Mouse (Mus musculus): ENCODE data around the gene Fbxl17. TPM values are rescaled to one million over a fixed set of nuclear protein-coding genes. Genes with fewer than 3 reads are reported as not detected.

Fbxl17 gene
- polyA plus RNA-seq, 1 experiment from 2014 or later: 7.5 TPM

- H3K4me1 ChIP-seq (replicated peaks): no peaks in the 10 kb centered on the region
- no peak overlapping the region for H3K9ac ChIP-seq (replicated peaks)
- no peak overlapping the region for H3K4me2 ChIP-seq
- whole genome bisulfite sequencing: 96% methylated on average over 1 of the region's 1 CpGs
- no peaks in the 10 kb centered on the region for H3K36me3 ChIP-seq
- H3K27ac ChIP-seq: no peak overlapping the region
- no peak overlapping the region for H3K4me3 ChIP-seq (replicated peaks)
- H3K9me3 ChIP-seq: no peaks in the 10 kb centered on the region
- H3K27me3 ChIP-seq: no peaks in the 10 kb centered on the region
- ATAC-seq (ENCODE audit: insufficient number of reproducible peaks, insufficient read depth, low FRiP score, low TSS enrichment, low read depth): no peak
These were observed 282.8 kb downstream of the Fbxl17 start for GRCm38 (mm10) chr17:63217016-63217415.

GRCm38 (mm10) chr17:63212018-63212417 lies 287.8 kb downstream of the Fbxl17 start:
- 86% methylated on average over 4 of the region's 4 CpGs for WGBS
- no peak for ATAC-seq (ENCODE audit: insufficient number of reproducible peaks, insufficient read depth, low FRiP score, low TSS enrichment, low read depth)
- peaks cover 17% of the 10 kb centered on the region; the same call in 1 of the 2 replicates for H3K4me1 ChIP-seq (replicated peaks)
- no peaks in the 10 kb centered on the region for H3K36me3 ChIP-seq
- no peaks in the 10 kb centered on the region for H3K27me3 ChIP-seq
- H3K4me3 ChIP-seq (replicated peaks): no peak overlapping the region
- no peak overlapping the region for H3K27ac ChIP-seq
- H3K9ac ChIP-seq (replicated peaks): no peak overlapping the region
- no peak overlapping the region for H3K4me2 ChIP-seq
- H3K9me3 ChIP-seq: no peaks in the 10 kb centered on the region

- Histone ChIP-seq H3K27ac (no peak overlapping the region), H3K9me3 (no peaks in the 10 kb centered on the region), H3K9ac (replicated peaks) (no peak overlapping the region), H3K27me3 (no peaks in the 10 kb centered on the region), H3K4me3 (replicated peaks) (no peak overlapping the region), H3K4me2 (no peak overlapping the region), H3K4me1 (replicated peaks) (peaks cover 17% of the 10 kb centered on the region; the same call in 1 of the 2 replicates), H3K36me3 (no peaks in the 10 kb centered on the region)
- no peak for ATAC-seq (ENCODE audit: insufficient number of reproducible peaks, insufficient read depth, low FRiP score, low TSS enrichment, low read depth)
- 92% methylated on average over 6 of the region's 6 CpGs for WGBS
These were observed 290.7 kb downstream of the Fbxl17 start for GRCm38 (mm10) chr17:63209151-63209550.

DNA sequence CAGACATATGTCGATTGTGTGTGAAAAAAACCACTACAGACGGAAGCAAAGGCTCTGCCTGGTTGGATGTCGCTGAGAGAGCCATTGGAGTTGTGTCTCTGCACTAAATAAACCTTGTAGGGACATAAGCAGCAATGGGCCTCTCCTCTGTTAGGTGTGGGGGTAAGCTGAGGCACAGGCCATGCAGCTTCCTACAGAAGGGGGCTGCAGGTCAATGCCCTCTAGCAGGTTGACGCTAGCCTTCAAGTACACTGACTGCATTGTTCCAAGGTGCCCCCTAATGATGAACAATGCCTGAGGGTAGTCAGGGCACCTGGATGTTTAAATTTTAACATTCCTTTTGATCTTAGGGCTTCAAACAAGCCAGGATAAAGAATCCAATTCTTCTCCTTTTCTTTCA lies 291.5 kb downstream of the Fbxl17 start:
- H3K27me3 ChIP-seq: no peaks in the 10 kb centered on the region
- ATAC-seq (ENCODE audit: insufficient number of reproducible peaks, insufficient read depth, low FRiP score, low TSS enrichment, low read depth): no peak
- 76% methylated on average over 4 of the region's 4 CpGs for WGBS

DNA sequence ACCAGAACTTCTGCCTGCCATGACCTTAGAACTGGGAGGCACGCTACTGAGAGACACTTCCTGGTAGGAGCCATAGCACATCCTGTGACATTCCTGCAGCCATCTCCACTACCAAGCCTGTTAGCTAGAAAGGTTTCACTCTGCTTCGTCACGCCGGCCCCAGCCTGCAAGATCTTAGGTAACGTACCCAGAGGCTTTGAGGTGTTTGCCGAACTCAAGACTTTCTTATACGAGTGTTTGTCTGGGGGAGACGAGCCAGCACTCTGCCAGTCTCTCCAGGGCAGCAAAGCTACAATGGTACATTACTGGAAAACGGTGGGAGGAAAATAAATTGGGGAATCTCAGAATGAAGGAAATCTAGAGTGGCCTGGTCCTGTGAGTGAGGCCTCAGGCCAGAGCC lies 292.1 kb downstream of the Fbxl17 start:
- Histone ChIP-seq H3K9me3 (no peaks in the 10 kb centered on the region), H3K4me3 (replicated peaks) (no peak overlapping the region), H3K27me3 (no peaks in the 10 kb centered on the region), H3K27ac (no peak overlapping the region), H3K4me2 (no peak overlapping the region), H3K36me3 (no peaks in the 10 kb centered on the region), H3K4me1 (replicated peaks) (peaks cover 17% of the 10 kb centered on the region; the same call in 1 of the 2 replicates), H3K9ac (replicated peaks) (no peak overlapping the region)
- WGBS: 92% methylated on average over 9 of the region's 9 CpGs
- ATAC-seq (ENCODE audit: insufficient number of reproducible peaks, insufficient read depth, low FRiP score, low TSS enrichment, low read depth): no peak

More for the DNA sequence above, 291.5 kb downstream of the Fbxl17 start:
- no peak overlapping the region for H3K4me3 ChIP-seq (replicated peaks)
- H3K4me2 ChIP-seq: no peak overlapping the region
- peaks cover 17% of the 10 kb centered on the region; the same call in 1 of the 2 replicates for H3K4me1 ChIP-seq (replicated peaks)
- no peak overlapping the region for H3K9ac ChIP-seq (replicated peaks)
- H3K27ac ChIP-seq: no peak overlapping the region
- no peaks in the 10 kb centered on the region for H3K36me3 ChIP-seq
- no peaks in the 10 kb centered on the region for H3K9me3 ChIP-seq

DNA sequence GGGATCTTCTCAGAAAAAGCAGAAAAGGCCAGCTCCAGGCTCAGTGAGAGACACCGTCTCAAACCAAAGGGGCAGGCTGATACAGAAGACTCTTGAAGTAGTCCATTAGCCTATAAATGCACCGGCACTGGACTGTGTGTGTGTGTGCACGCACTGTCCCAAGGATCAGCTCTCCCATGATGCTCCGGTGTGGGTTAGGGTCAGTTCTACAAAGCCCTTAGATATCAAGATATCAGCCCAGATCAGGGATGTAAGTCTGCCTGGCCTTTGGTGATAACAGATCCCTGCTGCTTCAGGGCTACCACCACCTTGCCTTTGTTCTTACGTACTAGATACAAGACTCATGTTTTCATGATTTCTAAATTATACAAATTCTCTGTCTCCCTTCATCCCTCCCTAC lies 294.5 kb downstream of the Fbxl17 start:
- H3K4me2 ChIP-seq: no peak overlapping the region
- ATAC-seq (ENCODE audit: insufficient number of reproducible peaks, insufficient read depth, low FRiP score, low TSS enrichment, low read depth): no peak
- peaks cover 17% of the 10 kb centered on the region; the same call in 1 of the 2 replicates for H3K4me1 ChIP-seq (replicated peaks)

GRCm38 (mm10) chr17:63203582-63204190 lies 296.1 kb downstream of the Fbxl17 start:
- H3K36me3 ChIP-seq: no peaks in the 10 kb centered on the region

More for the DNA sequence above, 294.5 kb downstream of the Fbxl17 start:
- Histone ChIP-seq H3K9ac (replicated peaks) (no peak overlapping the region), H3K4me3 (replicated peaks) (no peak overlapping the region), H3K27ac (no peak overlapping the region), H3K36me3 (no peaks in the 10 kb centered on the region), H3K9me3 (no peaks in the 10 kb centered on the region), H3K27me3 (no peaks in the 10 kb centered on the region)
- 91% methylated on average over 5 of the region's 5 CpGs for WGBS

DNA sequence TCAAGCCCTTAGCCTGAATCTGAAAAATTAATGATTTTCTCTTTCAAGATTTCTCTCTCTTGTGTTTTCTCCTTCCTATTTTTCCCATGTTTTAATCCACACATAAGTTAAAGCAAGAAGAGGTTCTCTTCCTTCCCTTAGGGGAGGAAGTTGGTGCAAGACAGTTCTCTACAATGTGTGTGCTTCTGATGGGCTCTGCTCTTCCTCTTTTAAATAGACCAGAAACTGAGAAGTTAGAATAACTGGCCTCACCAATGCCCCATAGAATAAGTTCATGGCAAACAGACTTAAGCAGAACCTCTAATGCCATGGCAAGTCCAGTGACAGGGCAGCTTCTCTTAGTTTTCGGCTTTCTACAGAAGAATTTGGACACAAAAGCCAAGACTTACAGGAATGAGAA lies 301.1 kb downstream of the Fbxl17 start:
- 93% methylated on average over 1 of the region's 1 CpGs for WGBS
- ATAC-seq (ENCODE audit: insufficient number of reproducible peaks, insufficient read depth, low FRiP score, low TSS enrichment, low read depth): no peak
- no peak overlapping the region for H3K27ac ChIP-seq

More at GRCm38 (mm10) chr17:63203582-63204190, 296.1 kb downstream of the Fbxl17 start:
- Histone ChIP-seq H3K4me1 (replicated peaks) (peaks cover 11% of the 10 kb centered on the region; the same call in 1 of the 2 replicates), H3K9me3 (no peaks in the 10 kb centered on the region), H3K27ac (no peak overlapping the region), H3K9ac (replicated peaks) (no peak overlapping the region), H3K27me3 (no peaks in the 10 kb centered on the region), H3K4me3 (replicated peaks) (no peak overlapping the region), H3K4me2 (no peak overlapping the region)
- 80% methylated on average over 8 of the region's 8 CpGs for WGBS
- ATAC-seq (ENCODE audit: insufficient number of reproducible peaks, insufficient read depth, low FRiP score, low TSS enrichment, low read depth): no peak

DNA sequence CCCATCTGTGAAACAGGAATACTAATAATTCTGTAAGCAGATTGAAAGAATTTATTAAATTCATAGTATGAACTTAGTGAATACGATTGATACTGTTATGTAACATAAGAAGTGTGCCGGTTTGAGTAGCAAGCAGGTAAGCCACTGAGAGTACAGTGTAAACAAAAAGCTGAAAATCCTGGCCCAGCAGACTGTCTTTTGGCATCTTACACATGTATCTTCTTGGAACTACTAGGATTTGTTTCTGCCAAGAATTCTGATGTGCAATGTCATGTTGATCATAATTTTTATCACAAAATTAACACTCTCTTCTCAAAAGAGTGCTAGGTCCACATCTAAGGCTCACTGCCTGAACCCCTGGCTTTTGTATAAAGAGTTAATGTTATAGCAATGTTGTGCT lies 304.3 kb downstream of the Fbxl17 start:
- H3K27ac ChIP-seq: no peak overlapping the region
- no peak for ATAC-seq (ENCODE audit: insufficient number of reproducible peaks, insufficient read depth, low FRiP score, low TSS enrichment, low read depth)
- H3K4me1 ChIP-seq (replicated peaks): no peaks in the 10 kb centered on the region
- H3K4me3 ChIP-seq (replicated peaks): no peak overlapping the region
- H3K9ac ChIP-seq (replicated peaks): no peak overlapping the region
- no peaks in the 10 kb centered on the region for H3K36me3 ChIP-seq
- H3K27me3 ChIP-seq: no peaks in the 10 kb centered on the region
- no peak overlapping the region for H3K4me2 ChIP-seq
- no peaks in the 10 kb centered on the region for H3K9me3 ChIP-seq
- 94% methylated on average over 2 of the region's 2 CpGs for WGBS

More for the DNA sequence above, 301.1 kb downstream of the Fbxl17 start:
- Histone ChIP-seq H3K4me1 (replicated peaks) (no peaks in the 10 kb centered on the region), H3K9ac (replicated peaks) (no peak overlapping the region), H3K4me2 (no peak overlapping the region), H3K36me3 (no peaks in the 10 kb centered on the region), H3K9me3 (no peaks in the 10 kb centered on the region), H3K27me3 (no peaks in the 10 kb centered on the region), H3K4me3 (replicated peaks) (no peak overlapping the region)

- no peaks in the 10 kb centered on the region for H3K9me3 ChIP-seq
- ATAC-seq (ENCODE audit: insufficient number of reproducible peaks, insufficient read depth, low FRiP score, low TSS enrichment, low read depth): no peak
- WGBS: 88% methylated on average over 7 of the region's 7 CpGs
These were observed 306.6 kb downstream of the Fbxl17 start for GRCm38 (mm10) chr17:63193196-63193595.

GRCm38 (mm10) chr17:63191345-63191744 lies 308.5 kb downstream of the Fbxl17 start:
- ATAC-seq (ENCODE audit: insufficient number of reproducible peaks, insufficient read depth, low FRiP score, low TSS enrichment, low read depth): no peak
- Histone ChIP-seq H3K4me2 (no peak overlapping the region), H3K27me3 (no peaks in the 10 kb centered on the region), H3K36me3 (no peaks in the 10 kb centered on the region), H3K9ac (replicated peaks) (no peak overlapping the region), H3K27ac (no peak overlapping the region), H3K4me3 (replicated peaks) (no peak overlapping the region), H3K9me3 (no peaks in the 10 kb centered on the region), H3K4me1 (replicated peaks) (no peaks in the 10 kb centered on the region)
- WGBS: 81% methylated on average over 8 of the region's 8 CpGs

More at GRCm38 (mm10) chr17:63193196-63193595, 306.6 kb downstream of the Fbxl17 start:
- no peaks in the 10 kb centered on the region for H3K36me3 ChIP-seq
- H3K4me2 ChIP-seq: no peak overlapping the region
- H3K9ac ChIP-seq (replicated peaks): no peak overlapping the region
- H3K4me1 ChIP-seq (replicated peaks): no peaks in the 10 kb centered on the region
- H3K27me3 ChIP-seq: no peaks in the 10 kb centered on the region
- no peak overlapping the region for H3K27ac ChIP-seq
- no peak overlapping the region for H3K4me3 ChIP-seq (replicated peaks)

- no peaks in the 10 kb centered on the region for H3K36me3 ChIP-seq
- ATAC-seq (ENCODE audit: insufficient number of reproducible peaks, insufficient read depth, low FRiP score, low TSS enrichment, low read depth): no peak
- no peaks in the 10 kb centered on the region for H3K4me1 ChIP-seq (replicated peaks)
- H3K9ac ChIP-seq (replicated peaks): no peak overlapping the region
- no peaks in the 10 kb centered on the region for H3K27me3 ChIP-seq
- 80% methylated on average over 8 of the region's 8 CpGs for WGBS
- H3K4me2 ChIP-seq: no peak overlapping the region
- no peaks in the 10 kb centered on the region for H3K9me3 ChIP-seq
- H3K27ac ChIP-seq: no peak overlapping the region
- H3K4me3 ChIP-seq (replicated peaks): no peak overlapping the region
These were observed 310.5 kb downstream of the Fbxl17 start for GRCm38 (mm10) chr17:63189274-63189673.

Measured in limb, embryonic 12.5 days (tissue).